Mouse (Mus musculus) c-Kit-positive CD71-negative TER-119-negative erythroid progenitor cells, embryonic 14.5 days (primary cell): ENCODE measurements around the gene Dagla.

Experiments used
- DNase-seq: peaks from one replicate; pipeline ENCODE4 v3.0.0-alpha.2; 2013; ENCODE audit warnings: low read depth

The Dagla gene

DNA sequence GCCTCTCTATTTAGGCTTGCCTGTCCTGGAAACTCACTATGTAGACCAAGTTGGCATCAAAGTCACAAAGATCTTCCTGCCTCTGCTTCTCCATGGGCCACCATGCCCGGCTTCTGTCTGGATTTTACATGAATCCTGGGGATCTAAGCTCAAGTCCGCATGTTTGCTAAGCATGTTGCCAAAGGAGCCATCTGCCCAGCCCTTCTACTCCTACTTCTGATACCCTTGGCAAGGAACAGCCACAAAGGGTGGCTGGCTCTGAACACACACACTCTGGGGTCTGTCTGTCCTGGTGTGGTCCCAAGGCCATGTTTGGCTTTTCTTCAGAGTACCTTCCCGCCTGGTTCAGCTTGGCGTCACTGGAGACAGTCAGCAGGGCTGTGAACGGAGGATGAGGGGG is 2.7 kb upstream of the Dagla start:
- DNase-seq, result no peak

DNA sequence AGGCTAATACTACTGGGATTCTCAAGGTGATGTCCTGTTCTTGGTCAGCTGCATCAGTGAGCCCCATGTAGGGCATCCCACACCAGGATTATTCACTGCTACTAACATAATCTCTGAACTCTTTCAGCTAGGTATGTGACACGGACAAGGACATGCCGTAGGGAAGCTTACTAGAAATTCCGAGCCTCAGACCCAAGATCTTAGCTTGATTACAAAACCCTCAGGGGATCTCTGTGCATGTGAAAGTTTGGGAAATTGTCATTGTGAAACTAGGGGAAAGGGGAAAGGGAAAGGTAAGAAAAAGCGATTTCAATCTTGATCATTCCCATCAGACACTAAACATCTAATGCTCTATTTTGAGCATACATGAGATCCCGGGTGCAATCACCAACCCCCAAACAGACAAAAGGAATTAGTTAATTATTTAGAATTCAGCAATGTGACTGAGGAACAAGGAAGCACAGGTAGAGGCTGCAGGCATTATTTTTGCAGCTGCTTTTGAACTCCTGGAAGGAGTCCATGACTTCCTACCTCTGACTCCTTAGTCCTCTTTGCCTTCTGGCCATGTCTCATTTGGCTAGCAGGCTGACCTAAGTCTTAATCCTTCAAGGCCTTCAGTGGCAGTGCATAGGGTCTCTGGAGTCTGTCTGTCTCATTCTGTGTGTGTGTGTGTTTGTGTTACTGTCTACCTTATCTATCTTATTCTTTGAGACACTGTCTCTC is 2.0 kb upstream of the Dagla start:
- DNase-seq, result no peak

DNA sequence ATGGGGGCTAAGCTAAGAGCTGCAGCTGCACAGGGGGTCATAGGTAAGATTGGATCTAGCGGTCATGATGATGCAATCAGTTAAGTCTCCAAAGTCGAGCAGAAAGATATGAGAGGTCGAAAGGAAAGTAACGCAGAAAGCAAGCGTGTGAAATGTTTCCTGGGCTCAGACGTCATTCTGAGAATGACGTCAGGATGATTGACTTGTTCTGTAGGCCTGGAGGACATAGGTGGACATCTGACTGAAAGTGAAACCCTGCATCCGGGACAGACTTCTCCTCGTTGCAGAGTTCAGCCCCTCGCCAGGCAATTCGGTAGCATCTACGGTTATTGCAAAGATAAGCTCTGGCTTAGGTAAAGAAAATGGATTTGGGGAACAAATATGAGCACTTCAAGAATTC is 963 bp upstream of the Dagla start:
- no peak for DNase-seq

DNA sequence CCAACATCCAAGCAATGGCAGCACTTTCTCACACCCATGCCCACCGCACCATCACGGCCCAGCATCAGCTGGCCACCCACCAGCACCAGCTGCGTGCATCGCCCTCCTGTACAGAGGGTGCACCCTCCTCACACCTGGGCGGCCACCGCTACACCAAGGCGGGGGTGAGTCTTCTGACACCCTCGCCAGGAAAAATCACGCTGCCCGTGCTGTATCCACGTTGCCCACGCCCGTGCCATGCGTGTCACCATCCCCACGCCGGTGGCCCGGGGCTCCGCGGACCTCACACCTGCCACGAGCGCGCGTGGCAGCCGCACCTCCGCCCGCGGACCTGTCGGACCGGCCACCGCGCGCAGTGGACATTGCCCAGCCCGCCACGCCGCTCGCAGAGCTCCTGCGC is 282 bp downstream of the Dagla start:
- no peak for DNase-seq

DNA sequence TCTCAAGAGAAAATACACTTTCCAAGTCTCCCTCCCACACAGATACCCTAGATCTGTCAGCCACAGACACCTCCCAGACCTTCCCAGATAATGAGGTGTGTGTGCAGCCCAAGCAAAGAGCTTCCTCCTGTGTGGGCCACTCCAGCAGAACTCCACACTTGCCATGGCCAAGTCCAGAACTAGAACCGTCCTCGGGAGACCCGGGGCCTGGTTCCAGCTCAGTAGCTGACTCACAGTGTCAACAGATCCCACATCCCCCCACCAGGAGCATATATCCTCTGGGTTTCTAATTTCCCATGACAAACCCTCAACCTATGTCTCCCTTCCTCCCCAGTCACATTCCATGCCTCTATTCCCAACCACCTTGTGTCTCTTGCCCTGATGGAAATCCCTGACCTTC is 1.8 kb downstream of the Dagla start:
- DNase-seq, result no peak

DNA sequence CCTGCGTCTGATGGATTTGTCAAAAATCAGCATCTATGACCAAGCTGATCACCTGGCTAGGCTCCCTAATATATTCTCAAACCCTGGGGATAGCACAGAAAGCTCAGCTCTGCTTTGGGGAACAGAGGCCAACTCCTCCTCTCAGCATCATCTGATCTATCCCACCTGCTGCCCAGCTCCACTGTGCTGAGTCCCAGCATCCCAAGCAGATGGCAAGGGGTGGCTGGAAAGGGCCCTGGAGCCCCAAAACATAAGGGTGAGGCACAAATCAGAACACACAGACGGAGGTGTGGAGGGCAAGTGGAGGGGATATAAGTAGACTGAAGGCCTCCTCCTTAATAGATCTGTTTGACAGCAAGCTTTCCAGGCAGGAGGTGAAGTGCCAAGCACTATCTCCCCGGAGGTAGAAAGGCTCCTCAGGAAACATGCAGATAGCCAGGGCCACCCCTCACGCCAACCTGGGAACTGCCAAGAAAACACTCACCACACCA is 2.8 kb downstream of the Dagla start:
- no peak for DNase-seq

DNA sequence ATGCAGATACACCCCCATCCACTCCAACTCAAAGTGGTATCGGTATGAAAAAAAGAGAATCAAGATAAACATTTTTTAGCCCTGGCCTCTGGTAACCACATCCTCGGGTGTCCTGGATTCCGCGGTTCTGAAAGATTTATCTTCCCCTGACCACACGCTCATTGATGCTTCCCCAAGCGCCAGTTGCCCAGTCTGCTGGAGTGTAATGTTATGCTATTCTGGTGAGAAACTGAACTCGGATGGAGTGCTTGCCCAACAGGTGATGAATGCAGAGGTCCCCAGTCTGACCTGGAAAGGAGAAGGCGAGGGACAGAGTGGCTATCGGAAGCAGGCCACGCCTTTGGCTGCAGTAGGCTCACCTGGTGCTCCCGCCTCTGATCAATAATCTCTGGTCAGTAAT is 3.4 kb downstream of the Dagla start:
- DNase-seq, result no peak

DNA sequence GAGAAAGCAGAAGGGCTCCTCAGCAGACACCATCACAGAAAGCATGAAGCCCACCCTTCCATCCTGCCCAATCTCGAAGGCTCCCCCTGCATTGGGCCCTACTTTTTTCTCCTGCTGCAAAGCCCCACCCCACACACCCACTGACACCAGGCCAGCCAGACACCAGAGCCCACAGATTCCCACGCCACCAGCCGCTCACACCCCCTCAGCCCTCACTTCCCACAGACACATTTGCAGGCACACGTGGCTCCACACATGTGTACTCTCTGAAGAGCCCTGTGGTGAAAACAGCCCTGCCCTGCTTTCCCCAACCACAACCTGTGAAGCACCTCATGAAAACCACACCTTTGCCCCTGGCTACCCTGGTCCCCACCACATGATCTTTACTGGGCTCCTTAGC is 3.9 kb downstream of the Dagla start:
- no peak for DNase-seq

DNA sequence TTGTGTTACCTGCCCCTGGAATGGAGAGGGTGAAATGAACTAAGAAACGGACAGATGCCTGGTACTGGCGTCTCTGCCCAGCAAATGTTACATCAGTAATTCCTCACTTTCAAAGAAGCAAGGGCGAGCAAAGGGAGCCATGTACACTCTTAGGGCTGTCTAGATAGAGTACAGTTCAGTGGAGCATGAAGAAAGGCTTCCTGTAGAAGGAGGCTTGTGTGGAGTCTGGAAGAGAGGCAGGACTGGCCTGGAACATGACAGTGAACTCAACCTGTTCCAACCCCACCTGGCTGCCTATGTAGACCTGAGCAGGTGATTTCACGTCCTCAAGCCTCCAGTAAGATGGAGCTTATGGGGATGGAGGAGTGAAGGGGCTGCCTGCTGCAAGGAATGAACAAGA is 6.4 kb downstream of the Dagla start:
- DNase-seq, result no peak

DNA sequence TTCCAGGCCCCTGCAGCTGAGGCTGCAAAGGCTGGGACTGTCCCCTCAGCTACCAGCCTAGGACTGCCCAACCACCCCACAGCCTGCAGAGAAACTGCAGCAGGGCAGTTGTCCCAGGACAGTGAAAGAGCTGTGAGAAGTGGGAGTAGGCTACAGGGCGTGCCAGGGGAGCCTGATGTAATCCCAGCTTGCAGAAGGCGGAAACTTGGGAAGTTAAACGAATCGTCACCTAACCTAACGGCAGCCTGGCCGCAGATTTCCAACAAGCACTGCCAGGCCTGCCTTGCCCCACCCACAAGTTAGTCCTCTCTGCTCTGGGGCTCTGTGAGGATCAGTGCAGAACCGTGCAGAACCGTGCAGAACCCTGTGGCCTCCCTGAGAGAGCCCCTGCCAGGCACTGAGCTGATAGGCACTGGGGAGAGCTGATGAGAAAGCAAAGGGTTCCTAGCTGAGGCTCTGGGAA is 7.6 kb downstream of the Dagla start:
- DNase-seq, result no peak

DNA sequence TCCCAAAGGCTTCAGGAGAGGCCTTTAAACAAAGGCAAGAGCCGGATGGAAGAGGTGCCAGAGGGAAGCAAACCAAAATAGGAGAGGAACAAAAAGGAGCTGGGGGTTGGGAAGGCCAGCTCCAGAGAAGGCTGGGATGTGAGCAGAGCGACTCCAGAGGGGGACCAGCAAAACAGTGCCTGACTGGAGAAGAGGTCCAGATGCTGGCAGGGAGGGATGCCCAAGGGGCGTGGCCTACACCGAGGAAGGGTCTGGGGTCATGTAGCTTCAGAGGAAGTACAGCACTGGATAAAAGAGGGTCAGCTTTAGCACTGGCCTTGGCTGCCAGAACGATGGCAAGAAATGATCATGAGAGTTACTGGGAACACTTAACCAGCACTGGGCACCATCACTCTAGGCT is 8.4 kb downstream of the Dagla start:
- no peak for DNase-seq

DNA sequence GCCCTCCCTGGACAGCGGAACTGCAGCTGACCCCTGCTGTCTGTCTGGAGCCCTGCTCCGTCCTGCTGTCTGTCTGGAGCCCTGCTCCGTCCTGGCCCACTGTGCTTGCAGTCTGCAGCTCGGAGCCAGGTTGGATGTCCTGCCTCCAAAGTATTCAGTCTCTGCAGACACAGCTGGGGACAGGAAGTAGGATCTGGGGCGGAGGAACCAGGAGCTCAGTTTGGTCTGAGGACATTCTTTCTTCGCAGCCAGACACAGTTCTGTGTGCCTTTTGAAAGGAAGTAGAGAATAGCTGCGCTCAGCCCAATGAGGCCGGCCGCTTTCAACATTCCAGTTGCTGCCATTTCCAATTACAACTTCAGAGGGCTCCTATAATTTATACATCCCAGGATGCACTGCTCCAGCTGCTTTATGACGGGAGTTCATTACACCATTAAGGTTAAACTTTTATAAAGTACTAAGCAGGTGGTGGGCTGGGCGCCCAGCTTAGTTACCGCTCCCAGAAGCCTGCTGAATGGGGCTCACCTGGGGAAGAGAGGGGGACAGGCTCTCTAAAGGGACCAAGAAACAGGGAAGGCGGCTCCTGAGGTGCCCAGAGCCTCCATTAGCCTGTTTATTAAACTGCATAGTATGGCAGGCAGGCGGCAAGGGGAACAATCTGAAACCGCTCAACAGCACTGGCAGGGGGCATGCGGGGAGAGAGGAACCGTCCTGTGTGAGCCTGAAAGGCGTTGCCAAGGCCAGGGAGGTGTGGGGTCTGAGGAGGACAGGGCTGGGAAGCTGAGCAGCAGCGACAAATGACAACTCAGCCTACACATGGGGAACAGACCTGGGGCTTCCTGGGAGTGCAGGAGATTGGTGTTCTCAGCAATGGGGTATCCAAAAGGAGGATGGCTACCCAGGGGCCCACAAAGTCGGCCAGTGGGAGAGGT is 9.8 kb downstream of the Dagla start:
- DNase-seq, result no peak

DNA sequence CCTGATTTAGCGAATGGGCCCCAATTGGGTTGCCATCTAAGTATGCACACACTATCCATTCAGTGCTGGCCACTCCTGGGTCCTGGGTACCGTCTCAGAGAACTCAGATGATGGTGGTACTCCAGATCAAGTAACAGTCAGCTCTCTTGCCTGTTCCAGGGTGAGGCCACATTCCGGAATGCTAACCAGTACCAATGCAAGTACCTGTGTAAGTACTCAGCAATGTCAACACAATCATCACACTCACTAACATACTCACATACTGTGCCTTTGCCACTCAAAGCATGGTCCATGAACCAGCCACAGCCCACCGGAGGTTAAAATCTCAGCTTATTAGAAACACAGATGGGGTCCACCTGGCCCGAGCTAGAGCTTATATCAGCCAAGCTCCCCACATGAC is 10.7 kb downstream of the Dagla start:
- no peak for DNase-seq

DNA sequence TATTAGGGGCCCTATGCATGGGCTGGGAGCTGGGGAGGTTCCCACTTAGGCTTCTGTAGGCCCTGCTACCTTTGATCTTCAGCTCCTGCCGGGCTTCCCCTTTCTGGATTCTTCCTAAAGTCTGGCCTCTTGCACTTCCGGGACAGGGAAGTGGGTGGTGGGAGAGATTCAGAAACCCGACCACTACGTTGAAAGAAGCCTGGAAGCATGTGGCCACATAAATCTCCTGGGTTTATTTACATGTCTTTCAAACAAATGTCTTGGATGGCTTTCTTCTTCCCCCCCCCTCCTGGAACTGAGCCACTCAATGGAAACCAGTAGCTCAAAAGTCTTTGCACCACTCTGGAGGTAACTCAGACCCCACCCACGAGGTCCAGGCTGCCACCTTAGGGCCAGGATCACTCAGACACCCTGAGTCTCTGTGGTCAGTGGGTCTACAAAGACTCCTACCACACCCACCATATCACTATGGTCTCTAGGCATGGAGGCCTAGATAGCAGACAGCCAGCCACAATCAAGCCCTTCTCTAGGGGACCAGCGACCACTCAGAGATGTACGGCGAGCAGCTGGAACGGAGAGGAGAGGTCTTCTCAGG is 12.7 kb downstream of the Dagla start:
- DNase-seq, result no peak

DNA sequence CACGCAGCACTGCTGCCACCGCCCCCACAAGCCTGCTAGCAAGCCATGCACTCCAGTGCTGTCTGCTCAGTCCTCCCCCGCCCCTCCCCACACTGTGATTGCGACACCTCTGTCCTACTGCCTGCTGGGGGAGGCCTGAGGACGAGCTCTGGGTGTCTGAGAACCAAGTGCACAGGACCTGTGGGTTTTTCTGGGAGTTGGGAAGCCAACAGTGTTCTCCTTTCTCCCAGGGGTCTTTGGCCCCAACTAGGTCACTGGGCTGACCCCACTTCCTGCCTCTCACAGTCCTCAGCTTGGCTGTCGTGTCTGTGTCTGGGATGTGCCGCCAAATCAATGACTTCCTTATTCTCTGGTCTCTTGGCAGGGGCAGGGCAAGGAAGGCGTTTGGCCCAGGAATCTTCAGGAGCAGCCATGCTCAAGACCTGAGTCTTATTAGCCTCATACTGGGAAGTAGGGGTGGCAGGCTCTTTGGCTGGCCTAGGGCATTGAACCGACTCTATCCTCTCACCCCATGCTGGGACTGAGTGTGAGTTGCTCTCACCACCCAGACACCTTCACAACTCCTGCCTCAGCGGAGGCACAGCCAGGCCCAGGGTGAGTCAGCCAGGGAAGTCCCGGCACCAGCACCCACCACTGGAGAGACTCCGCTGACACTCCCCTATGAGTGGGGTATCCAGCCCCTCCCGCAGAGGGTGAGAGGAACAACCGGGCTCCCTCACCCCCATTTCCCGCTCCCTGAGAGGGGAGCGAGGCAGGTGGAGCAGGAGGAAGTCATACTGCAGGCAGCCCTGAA is 14.3 kb downstream of the Dagla start:
- DNase-seq, result no peak

DNA sequence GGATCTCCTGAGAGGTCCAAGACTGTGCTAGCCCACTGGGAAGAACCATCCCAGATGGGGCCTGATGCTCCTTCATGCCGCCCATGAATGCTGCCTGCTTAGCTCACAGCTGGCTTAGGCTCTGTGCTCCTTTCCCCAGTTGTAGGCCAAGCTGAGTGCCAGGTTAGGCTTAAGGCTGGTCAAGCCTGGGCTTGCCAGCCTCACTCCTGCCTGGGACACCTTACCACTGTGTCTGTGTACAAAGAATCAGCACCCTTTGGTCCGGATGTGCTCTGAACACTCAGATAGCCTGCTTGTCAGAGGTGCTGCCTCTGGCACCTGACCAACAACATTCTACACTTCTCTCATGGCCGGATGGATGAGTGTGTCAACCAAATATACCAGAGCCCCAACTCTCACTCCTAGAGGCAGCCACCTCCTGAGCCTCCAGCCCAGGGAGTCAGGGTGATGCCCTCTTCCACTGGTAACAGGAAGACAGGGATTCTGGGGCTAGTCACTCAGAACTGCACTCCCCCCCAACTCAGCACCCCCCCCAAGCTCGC is 15.0 kb downstream of the Dagla start:
- no peak for DNase-seq

DNA sequence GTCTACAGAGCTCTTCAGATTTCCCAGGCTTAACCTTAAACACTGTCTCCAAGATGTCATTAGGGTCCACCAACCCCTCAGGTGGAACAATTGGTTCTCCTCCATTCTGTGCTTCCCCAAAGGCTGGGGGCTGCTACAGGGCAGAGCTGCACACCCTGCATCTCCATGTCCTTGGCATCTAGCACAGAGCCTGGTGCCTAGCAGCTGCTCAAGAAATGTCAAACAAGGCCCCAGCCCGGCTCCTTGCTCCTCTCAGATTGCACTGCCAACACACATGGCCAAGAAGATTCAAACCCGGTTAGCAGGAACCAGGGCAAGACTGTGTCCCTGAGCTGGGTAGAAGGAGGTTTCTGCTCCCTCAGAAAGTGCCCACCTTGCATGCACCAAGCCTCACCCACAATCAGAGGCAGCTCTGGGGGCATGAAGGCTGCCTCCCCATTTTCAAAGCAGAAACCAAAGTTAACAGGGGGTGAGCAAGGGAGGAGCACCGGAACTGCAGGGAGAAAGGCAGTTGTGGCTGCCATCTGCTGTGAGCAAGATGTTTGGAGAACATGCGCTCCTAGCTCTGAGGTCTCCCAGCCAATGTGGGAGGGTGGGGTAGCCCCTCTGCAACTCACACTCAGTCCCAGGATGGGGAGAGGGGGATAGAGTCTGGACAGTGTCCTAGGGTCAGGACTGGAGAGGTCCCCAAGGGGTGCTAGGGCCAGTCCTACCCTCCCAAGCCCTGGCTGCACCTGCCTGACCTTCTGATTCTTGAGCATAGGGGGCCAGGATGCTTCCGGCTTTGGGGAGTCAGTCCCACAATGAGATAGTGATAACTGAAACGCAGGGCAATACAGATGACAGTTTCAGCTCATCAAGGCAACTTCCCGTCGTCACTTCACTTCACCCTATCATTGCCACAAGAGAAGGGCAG is 16.3 kb downstream of the Dagla start:
- no peak for DNase-seq

DNA sequence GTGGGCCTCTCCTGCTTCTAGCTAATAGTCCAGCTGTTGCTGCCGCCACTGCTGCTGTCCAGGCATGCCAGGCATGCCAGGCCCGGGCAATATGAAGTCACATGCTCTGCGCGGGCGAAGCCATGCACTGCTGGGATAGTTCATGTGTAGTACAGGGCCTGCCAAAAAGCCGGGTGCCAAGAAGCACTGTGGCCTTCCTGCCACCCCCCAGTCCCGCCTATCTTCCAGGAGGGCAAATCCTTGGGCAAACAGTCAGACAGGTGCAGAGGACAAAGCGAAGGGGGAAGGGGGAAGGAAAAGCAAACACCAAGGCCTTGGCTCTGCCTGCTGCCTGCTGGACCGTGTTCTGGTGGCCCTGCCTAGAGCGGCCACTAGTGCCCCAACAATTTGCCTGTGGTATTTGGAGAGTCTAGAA is 18.2 kb downstream of the Dagla start:
- DNase-seq, result no peak

DNA sequence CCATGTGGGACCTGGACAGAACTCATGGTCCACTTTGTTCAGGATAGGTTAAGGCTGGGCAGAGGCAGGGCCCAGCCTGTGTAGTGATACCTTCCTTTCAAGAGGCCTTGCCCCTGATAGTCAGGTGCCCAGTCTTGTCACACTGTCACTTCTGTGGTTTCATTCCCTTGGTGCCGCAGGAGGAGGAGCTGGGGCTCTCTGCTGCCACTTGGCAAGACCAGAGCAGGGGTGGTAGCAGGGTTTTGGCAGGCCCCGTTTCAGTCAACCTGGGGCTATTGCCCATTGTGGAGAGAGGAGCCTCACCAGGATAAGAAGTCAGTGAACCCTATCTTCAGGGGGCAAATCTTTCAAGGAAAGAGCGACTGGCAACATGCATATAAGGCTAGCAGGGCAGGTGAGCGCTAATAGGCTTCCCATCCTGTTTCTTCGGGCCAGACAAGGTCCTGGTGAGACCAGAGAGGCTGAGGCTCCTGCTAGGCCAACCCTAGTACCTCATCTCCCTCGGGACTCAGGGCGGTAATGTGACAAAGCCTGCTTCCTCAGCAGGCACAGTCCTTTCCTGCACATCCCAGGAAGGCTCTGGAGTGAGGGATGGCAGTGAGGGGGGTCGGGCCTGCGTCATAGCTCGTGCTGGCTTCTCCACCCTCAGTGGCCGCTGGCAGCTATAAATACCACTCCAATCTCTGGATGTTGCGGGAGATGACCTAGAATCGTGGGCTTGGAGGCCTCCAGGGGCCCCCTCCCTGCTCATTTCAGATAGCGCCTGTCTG is 23.7 kb downstream of the Dagla start:
- DNase-seq, result no peak

DNA sequence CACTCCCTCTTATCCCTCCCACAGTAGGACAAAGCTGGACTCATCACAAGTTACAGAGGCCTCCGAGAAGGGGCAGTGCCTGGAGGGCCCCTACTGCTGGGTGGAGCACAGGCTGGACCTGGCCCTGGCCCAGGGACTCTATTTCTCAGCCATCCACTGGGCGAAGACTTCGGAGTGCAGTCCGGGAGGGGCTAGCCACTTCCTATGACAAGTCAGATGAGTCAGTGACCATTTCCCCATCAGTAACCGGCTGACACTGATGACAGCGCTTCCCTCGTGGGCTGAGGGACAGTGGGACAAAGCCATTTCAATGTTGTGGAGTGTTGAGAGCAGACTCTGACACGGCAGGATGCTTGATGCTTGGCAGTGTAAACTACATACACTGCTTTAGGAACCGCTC is 25.0 kb downstream of the Dagla start:
- DNase-seq, result no peak
